Mouse (Mus musculus) kidney, embryonic 15.5 days (tissue): ENCODE data around the gene Sfxn2. TPM values are rescaled to one million over a fixed set of nuclear protein-coding genes. Genes with fewer than 3 reads are reported as not detected.

ENCODE experiments used
- ATAC-seq: fragments of 200-750 bp; cut with Nextera tagmentation; replicated peaks from 2 replicates; pipeline ENCODE4 v1.8.0; 2017; ENCODE audit warnings: moderate TSS enrichment; ENCODE audit not compliant: low FRiP score
- H3K27ac ChIP-seq: fragments of 300-500 bp; sonication (generic); 2 replicates; pipeline ENCODE4 v1.5.1; 2015; ENCODE audit warnings: mild to moderate bottlenecking, inconsistent platforms
- H3K27me3 ChIP-seq: fragments of 300-500 bp; sonication (generic); 2 replicates; pipeline ENCODE4 v1.6.1; 2015; ENCODE audit warnings: inconsistent platforms
- H3K36me3 ChIP-seq: fragments of 300-500 bp; sonication (generic); 2 replicates; pipeline ENCODE4 v1.6.1; 2015; ENCODE audit warnings: inconsistent platforms
- H3K4me1 ChIP-seq: fragments of 300-500 bp; sonication (generic); 2 replicates; pipeline ENCODE4 v1.6.1; 2015; ENCODE audit warnings: inconsistent platforms
- H3K4me2 ChIP-seq: fragments of 300-500 bp; sonication (generic); 2 replicates; pipeline ENCODE4 v1.6.1; 2015; ENCODE audit warnings: moderate library complexity, mild to moderate bottlenecking, inconsistent platforms
- H3K4me3 ChIP-seq: fragments of 300-500 bp; sonication (generic); replicated peaks from 2 replicates; pipeline ENCODE4 v1.5.1; 2015; ENCODE audit warnings: mild to moderate bottlenecking, inconsistent platforms
- H3K9ac ChIP-seq: fragments of 300-500 bp; sonication (generic); 2 replicates; pipeline ENCODE4 v1.6.1; 2015; ENCODE audit warnings: mild to moderate bottlenecking, inconsistent platforms
- H3K9me3 ChIP-seq: fragments of 300-500 bp; sonication (generic); replicated peaks from 2 replicates; pipeline ENCODE4 v1.6.1; 2016; ENCODE audit warnings: inconsistent platforms
- WGBS: fragments of 180-500 bp; shearing (Covaris S2); methylation state at CpG from one replicate; pipeline ENCODE4 v1.1.7; 2015; ENCODE audit warnings: mixed read lengths; 5-methylcytosine and 5-hydroxymethylcytosine counted together
- polyA plus RNA-seq: library from polyadenylated mRNA; unstranded; fragments of >200 nt; fragmentation: Nextera tagmentation; extraction: Ambion mirVana; gene quantifications from 2 replicates; pipeline ENCODE4 v1.2.1, GENCODE M21; 2015

Gene Sfxn2
- polyA plus RNA-seq, 1 experiment from 2014 or later: 33.0 TPM

DNA sequence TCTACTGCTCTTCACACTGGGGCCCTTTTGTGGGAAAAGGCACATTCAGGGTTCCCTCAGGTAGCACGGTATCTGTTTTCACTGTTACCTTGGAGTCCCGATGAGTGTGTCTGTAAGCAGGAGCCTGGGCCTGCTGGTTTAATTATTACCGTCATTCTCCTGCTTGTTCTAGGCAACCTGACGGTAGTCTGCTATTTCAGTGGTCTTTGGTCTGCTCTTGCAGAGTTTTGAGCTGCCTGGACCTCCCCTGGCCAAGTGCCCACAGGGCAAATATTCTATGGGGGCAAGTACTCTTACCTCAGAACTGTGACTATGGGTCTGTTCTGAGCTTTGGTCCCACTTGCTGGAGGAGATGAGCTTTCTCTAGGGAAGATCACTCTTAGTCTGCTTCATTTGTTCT lies 2.0 kb downstream of the Sfxn2 start:
- H3K4me3 ChIP-seq: 0 out of 2 replicates have a peak overlapping the region, but pooled peaks have one; percentile 65
- H3K4me2 ChIP-seq: peak overlapping the region; percentile 85
- H3K36me3 ChIP-seq: no peaks in the 10 kb centered on the region
- H3K27ac ChIP-seq: peak overlapping the region; percentile 76
- peaks cover 37% of the 10 kb centered on the region for H3K4me1 ChIP-seq
- ATAC-seq: no peak
- H3K9ac ChIP-seq: no peak overlapping the region
- WGBS: 40% methylated on average over 4 of the region's 4 CpGs
- no peaks in the 10 kb centered on the region for H3K9me3 ChIP-seq
- no peaks in the 10 kb centered on the region for H3K27me3 ChIP-seq

DNA sequence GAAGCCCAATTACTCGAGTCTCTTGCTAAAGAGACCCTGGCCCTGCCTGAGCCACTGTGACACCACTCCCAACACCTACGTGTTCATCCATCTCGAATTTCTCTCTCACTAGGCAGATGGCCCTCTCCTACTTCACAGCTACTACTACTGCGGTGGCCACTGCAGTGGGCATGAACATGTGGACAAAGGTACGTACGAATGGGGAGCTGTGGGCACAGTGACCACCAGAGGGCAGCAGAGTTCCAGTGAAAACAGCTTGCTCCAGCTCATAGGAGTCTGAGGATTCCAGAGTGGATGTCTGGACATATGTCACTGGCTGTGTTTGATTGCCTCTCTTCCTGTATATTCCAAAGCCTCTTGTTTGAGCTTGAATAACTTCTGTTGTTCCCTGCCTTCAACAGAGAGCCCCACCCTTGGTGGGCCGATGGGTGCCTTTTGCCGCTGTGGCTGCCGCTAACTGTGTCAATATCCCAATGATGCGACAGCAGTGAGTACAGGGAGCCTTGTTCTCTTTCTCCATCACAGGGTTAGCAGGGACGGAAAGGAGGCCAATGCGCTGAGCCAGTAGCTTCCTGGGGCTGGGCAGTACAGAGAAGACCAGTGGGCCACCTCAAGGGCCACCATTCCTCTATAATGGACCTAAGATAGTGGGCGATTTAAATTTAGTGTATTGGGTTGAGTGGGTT lies 14.8 kb downstream of the Sfxn2 start:
- no peaks in the 10 kb centered on the region for H3K27me3 ChIP-seq
- H3K4me3 ChIP-seq: no peak overlapping the region
- H3K27ac ChIP-seq: no peak overlapping the region
- ATAC-seq: no peak; the same call in 1 of the 2 replicates
- WGBS: 56% methylated on average over 13 of the region's 13 CpGs
- H3K9me3 ChIP-seq: no peaks in the 10 kb centered on the region
- H3K9ac ChIP-seq: no peak overlapping the region
- no peak overlapping the region for H3K4me2 ChIP-seq
- no peaks in the 10 kb centered on the region for H3K4me1 ChIP-seq
- peaks cover 73% of the 10 kb centered on the region for H3K36me3 ChIP-seq

- Histone ChIP-seq H3K4me3 (no peak overlapping the region), H3K27ac (no peak overlapping the region), H3K4me1 (no peaks in the 10 kb centered on the region), H3K36me3 (peaks cover 90% of the 10 kb centered on the region), H3K9ac (no peak overlapping the region), H3K9me3 (no peaks in the 10 kb centered on the region), H3K27me3 (no peaks in the 10 kb centered on the region), H3K4me2 (no peak overlapping the region)
- no peak for ATAC-seq
- 80% methylated on average over 6 of the region's 6 CpGs for WGBS
Observed at GRCm38 (mm10) chr19:46591575-46591974, 18.4 kb downstream of the Sfxn2 start.

DNA sequence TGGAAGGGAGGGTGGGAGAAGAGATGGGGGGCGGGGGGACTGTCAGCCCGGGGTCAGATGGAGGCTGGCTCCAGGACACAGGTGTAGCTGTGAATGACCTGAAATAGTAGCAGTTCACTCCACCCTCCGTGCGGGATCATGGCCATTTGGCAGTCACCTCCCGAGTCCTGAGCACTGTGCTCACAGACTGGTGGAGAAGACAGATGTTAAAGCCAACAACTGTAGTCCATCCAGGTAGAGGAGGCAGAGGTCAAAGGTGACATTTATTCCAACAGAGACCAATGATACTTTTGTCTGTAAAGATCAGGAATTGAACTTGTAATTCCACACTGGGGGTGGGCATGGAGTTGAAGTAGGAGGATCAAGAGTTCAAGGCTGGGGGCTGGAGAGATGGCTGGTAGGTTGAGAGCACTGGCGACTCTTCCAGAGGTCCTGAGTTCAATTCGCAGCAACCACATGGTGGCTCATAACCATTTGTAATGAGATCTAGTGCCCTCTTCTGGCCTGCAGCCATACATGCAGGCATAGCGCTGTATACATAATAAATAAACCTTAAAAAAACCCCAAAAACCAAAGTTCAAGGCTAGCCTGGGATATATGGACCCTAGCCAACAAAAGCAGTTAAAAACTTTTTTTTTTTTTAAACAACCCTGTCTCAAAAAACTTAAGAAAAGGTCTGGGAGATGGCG lies 19.7 kb downstream of the Sfxn2 start:
- 89% methylated on average over 9 of the region's 9 CpGs for WGBS
- no peak overlapping the region for H3K27ac ChIP-seq

DNA sequence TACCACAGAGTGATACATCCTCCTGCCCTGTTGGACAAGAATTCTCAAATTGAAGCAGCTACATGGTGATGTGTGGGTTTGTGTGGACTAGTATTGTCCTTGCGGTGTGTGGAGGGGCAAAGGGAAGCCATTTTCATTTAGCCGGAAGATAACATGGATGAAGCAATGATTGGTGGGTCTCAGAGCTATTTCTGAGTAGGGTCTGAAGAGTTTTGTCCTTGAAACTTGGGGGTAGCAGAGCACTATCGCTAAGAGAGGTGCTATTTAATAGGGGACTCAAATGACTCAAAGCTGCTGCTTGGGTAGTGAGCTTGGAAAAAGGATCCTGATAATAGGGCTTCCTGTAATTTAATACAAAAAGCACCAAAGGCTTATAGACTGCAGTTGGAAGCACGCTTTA lies 25.0 kb downstream of the Sfxn2 start:
- H3K27me3 ChIP-seq: no peaks in the 10 kb centered on the region
- peak overlapping the region; percentile 69 for H3K4me2 ChIP-seq
- no peak for ATAC-seq
- H3K9me3 ChIP-seq: no peaks in the 10 kb centered on the region
- H3K4me1 ChIP-seq: peaks cover 30% of the 10 kb centered on the region
- H3K36me3 ChIP-seq: peaks cover 41% of the 10 kb centered on the region
- H3K9ac ChIP-seq: no peak overlapping the region
- WGBS: 83% methylated on average over 4 of the region's 4 CpGs
- peak overlapping the region; percentile 95; the same call in 1 of the 2 replicates for H3K4me3 ChIP-seq
- H3K27ac ChIP-seq: no peak overlapping the region

More for the DNA sequence above, 19.7 kb downstream of the Sfxn2 start:
- Histone ChIP-seq H3K4me3 (no peak overlapping the region), H3K27me3 (no peaks in the 10 kb centered on the region), H3K36me3 (peaks cover 90% of the 10 kb centered on the region), H3K4me1 (no peaks in the 10 kb centered on the region), H3K9ac (no peak overlapping the region), H3K4me2 (no peak overlapping the region), H3K9me3 (no peaks in the 10 kb centered on the region)
- ATAC-seq: no peak

DNA sequence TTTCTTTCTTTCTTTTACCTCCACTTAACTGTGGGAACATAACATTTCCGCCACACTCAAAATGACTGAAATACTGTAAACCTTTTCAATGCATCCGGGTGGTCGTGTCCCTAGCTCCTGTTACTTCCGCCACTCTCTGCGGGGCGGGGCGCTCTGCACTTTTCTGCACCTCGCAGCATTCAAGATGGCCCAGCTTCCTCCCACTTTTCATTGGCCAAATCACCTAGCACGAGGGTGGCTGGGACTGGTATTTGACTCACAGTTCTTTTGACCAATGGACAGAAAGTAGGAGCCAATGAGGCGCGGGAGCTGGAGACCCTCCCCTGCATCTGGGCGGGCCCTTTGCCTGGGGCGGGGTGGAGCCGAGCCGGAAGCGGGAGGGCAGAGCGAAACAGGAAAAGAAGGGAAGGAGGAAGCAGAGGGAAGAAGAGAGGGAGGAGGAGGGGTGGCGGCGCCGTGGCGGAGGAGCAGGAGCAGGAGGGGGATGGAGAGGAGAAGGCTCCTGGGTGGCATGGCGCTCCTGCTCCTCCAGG lies 25.6 kb downstream of the Sfxn2 start, which contains the start of gene Wbp1l:
TSS of gene Wbp1l (plus strand) at position 365 of the 533 bp plus-strand sequence.
- Histone ChIP-seq H3K9me3 (no peaks in the 10 kb centered on the region), H3K4me1 (peaks cover 30% of the 10 kb centered on the region), H3K9ac (peak within 1 kb of the TSS; percentile 92), H3K4me3 (peak within 1 kb of the TSS; percentile 95), H3K27me3 (no peaks in the 10 kb centered on the region), H3K36me3 (peaks cover 36% of the 10 kb centered on the region), H3K4me2 (peak within 1 kb of the TSS; percentile 69), H3K27ac (peak within 1 kb of the TSS; percentile 71)
- under 1% methylated on average over 22 of the region's 22 CpGs for WGBS
- ATAC-seq: peak; percentile 99

DNA sequence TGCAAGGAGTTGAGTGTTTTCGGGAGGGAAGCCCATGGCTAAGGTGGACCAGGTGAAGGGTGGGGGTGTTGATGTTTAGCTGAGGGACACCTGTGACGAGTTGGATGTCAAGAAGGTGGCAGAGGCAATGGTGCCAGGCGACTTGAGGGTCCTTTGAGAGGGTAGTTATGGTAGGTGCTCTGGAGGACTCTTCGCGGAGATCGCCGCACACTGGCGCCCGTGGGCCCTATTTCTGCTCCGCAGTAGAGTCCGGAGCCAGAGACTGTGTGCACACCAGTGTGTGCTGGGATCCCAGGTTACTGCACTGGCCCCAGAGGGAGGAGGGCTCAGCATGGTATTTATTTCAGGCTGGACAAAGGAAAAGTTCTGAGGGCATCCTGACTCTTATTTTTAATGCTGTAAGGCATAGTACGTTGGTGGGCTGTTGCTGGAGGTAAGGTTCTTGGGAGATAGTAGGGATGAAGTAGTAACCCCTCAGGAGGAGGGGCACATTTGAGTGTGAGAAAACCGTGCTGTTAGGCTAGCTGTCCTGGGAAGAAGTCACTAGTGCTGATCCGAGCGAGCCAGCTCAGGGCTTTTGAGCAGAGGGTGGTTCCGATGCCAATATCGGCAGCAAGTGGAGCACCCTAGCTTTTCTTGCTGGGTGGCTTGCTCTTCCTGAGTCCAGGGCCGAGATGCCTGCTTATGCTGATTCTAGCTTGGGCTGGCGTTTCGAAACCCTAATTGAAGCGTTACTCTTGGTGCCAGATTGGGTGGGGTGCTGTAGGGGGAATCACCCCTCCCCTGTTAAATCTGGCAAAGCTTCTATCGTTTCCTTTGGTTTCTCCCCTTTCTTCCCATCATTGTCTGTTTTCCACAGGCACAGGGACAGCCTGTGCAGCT lies 26.5 kb downstream of the Sfxn2 start:
- peak; percentile 26 for ATAC-seq
- H3K9ac ChIP-seq: peak overlapping the region; percentile 92
- peaks cover 36% of the 10 kb centered on the region for H3K36me3 ChIP-seq
- H3K9me3 ChIP-seq: no peaks in the 10 kb centered on the region
- H3K4me1 ChIP-seq: peaks cover 30% of the 10 kb centered on the region
- peak overlapping the region; percentile 71 for H3K27ac ChIP-seq
- no peaks in the 10 kb centered on the region for H3K27me3 ChIP-seq
- 14% methylated on average over 22 of the region's 22 CpGs for WGBS
- H3K4me3 ChIP-seq: peak overlapping the region; percentile 95
- H3K4me2 ChIP-seq: peak overlapping the region; percentile 69

GRCm38 (mm10) chr19:46600371-46600770 lies 27.2 kb downstream of the Sfxn2 start:
- 65% methylated on average over 4 of the region's 4 CpGs for WGBS
- no peak for ATAC-seq
- H3K4me2 ChIP-seq: peak overlapping the region; percentile 69
- peak overlapping the region; percentile 95 for H3K4me3 ChIP-seq
- H3K9me3 ChIP-seq: no peaks in the 10 kb centered on the region
- H3K36me3 ChIP-seq: peaks cover 30% of the 10 kb centered on the region
- H3K9ac ChIP-seq: no peak overlapping the region; the same call in 1 of the 2 replicates
- no peaks in the 10 kb centered on the region for H3K27me3 ChIP-seq
- H3K27ac ChIP-seq: no peak overlapping the region
- peaks cover 30% of the 10 kb centered on the region for H3K4me1 ChIP-seq

DNA sequence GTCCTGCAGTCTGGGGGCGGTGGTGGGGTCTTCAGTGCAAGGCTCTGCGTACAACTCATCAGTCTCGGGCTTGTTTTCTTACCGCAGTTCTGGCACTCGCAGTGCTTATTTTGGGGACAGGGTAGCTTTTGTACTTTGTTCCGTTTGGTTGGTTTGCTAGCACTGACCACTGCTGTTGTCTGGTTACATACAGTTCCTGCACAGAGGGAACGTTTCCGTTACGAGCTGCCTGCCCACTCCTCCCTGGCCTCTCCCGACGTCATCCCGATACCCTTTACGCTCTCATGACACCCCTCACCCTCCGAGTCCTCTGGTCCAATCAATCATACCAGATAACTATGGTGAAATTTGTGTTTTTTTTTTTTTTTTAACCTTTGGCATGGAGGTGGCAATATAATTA lies 28.3 kb downstream of the Sfxn2 start:
- H3K4me2 ChIP-seq: peak overlapping the region; percentile 14; the same call in 1 of the 2 replicates
- 55% methylated on average over 14 of the region's 14 CpGs for WGBS
- H3K9me3 ChIP-seq: no peaks in the 10 kb centered on the region
- no peak overlapping the region for H3K9ac ChIP-seq
- 0 out of 2 replicates have a peak overlapping the region, but pooled peaks have one; percentile 8 for H3K4me3 ChIP-seq
- H3K36me3 ChIP-seq: peaks cover 33% of the 10 kb centered on the region
- H3K27me3 ChIP-seq: no peaks in the 10 kb centered on the region
- 0 out of 2 replicates have a peak overlapping the region, but pooled peaks have one; percentile 39 for H3K27ac ChIP-seq
- peaks cover 34% of the 10 kb centered on the region for H3K4me1 ChIP-seq
- ATAC-seq: no peak

DNA sequence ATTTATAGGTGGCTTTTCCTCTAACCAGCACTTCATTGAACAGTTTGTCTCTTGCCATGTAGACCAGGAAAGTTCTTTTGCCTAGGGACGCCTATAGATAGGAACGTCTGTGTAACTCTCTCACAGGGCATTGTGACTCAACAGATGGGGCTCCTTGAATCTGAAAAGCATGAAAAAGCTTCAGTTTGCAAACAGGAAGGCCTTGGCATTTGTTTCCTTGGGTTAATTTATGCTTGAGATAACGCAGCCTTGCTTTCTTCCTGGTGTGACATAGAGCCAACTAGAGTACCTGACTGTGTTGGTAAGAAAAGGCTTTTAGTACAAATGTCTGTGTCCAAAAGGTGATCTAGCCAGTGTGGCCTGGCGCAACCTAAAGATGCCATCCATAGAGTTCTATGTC lies 29.2 kb downstream of the Sfxn2 start:
- WGBS: 84% methylated on average over 4 of the region's 4 CpGs
- no peak overlapping the region for H3K4me2 ChIP-seq
- H3K27ac ChIP-seq: no peak overlapping the region
- no peaks in the 10 kb centered on the region for H3K9me3 ChIP-seq
- no peak overlapping the region for H3K4me3 ChIP-seq
- no peak for ATAC-seq
- H3K27me3 ChIP-seq: no peaks in the 10 kb centered on the region
- peaks cover 42% of the 10 kb centered on the region for H3K4me1 ChIP-seq
- H3K9ac ChIP-seq: no peak overlapping the region
- H3K36me3 ChIP-seq: peaks cover 36% of the 10 kb centered on the region

GRCm38 (mm10) chr19:46606718-46607117 lies 33.6 kb downstream of the Sfxn2 start:
- WGBS: 72% methylated on average over 13 of the region's 13 CpGs
- Histone ChIP-seq H3K4me1 (peaks cover 27% of the 10 kb centered on the region), H3K27ac (peak overlapping the region; percentile 11; the same call in 1 of the 2 replicates), H3K4me3 (no peak overlapping the region), H3K9me3 (no peaks in the 10 kb centered on the region), H3K9ac (no peak overlapping the region), H3K27me3 (no peaks in the 10 kb centered on the region), H3K36me3 (peaks cover 58% of the 10 kb centered on the region), H3K4me2 (no peak overlapping the region)
- no peak for ATAC-seq
